Mouse (Mus musculus) embryonic fibroblast, embryonic 13.5 days (primary cell): ENCODE results near the gene Gspt2.
A peak's percentile ranks its signal among the peaks of the same experiment; 100 is the strongest.

Experiments used
- CTCF ChIP-seq: IDR thresholded peaks from 2 replicates; pipeline ENCODE4 v1.5.1; 2011; ENCODE audit warnings: mild to moderate bottlenecking, control low read depth, low read length, moderate library complexity, borderline replicate concordance; ENCODE audit not compliant: insufficient read depth
- POLR2A ChIP-seq: IDR thresholded peaks from 2 replicates; pipeline ENCODE4 v1.6.1; 2011; ENCODE audit warnings: low read depth, mild to moderate bottlenecking, control low read depth, low read length, moderate library complexity

DNA sequence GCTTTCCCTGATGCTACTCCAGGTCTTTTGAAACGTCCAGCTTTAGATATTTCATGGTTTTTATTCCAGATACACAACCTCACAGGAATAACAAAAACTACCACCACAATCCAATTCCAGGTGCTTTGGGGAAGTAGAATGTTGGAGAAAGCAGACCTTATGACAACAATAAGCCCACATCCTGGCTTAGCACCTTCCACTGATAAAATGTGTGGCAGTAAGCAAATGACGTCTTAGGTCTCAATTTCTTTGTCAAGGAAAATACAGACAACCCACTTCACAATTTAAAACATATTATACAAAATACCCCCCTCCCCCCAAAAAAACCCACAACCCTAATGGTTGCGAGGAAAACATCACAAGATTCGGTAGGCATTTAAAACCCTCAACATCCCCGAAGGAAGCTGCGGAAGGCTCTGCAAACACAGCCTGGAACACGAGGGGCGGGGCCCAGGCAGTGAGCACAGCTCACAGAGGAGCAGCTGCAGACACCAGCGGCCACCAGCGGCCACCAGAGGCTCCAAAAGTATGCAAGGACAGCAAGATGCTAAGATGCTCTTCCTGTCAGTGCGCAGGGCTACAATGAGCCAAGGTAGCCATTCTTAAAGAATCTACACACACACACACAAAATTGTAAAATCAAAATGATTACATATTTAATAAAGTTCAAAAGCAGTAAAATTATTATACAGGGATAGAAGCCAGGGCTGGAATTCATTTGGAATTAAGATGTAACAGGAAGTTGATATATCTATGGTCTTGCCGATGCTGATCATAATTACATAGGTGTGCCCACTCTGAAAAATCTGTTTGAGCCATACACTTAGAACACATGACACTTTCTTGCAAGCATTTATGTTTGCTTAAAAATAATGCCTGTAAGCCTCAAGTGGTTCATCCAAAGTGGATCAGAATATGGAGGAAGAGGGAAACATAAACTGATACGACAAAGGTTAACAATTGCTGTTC lies 10.8 kb upstream of the Gspt2 start:
- TF ChIP-seq POLR2A = no peak
- 0 out of 2 replicates have a peak, but pooled peaks have one; percentile 15 for TF ChIP-seq CTCF
